Mouse (Mus musculus) activated CD4-positive, CD25-positive, alpha-beta regulatory T cell (primary cell): ENCODE measurements around the gene Smap1. TPM values are rescaled to one million over a fixed set of nuclear protein-coding genes. Genes with fewer than 3 reads are reported as not detected.

Experiments
- polyA plus RNA-seq, 2 experiments: library from polyadenylated mRNA; unstranded; fragments of 100-300 nt; shearing (Covaris generic); gene quantifications; one replicate each; pipeline ENCODE4 v1.2.1; 2017

Gene Smap1
- polyA plus RNA-seq = 10 to 100 TPM; 85.7 to 97.4 TPM

GRCm38 (mm10) chr1:23921711-23922529, at the start of gene Smap1:
Gene Smap1 (minus strand): TSS chr1:23922317.

Other genes with a start within 250 kb of the Smap1 start
- gene B3gat2, start 160.6 kb downstream of the Smap1 start, polyA plus RNA-seq = 1 to 10 TPM; 1.3 to 1.4 TPM
- gene Sdhaf4, start 83.3 kb upstream of the Smap1 start, polyA plus RNA-seq = 10 to 100 TPM; 53.5 to 57.4 TPM
- 1 to 10 TPM in 1 of 2 experiments, under 1 TPM in 1; 0.43 to 1.5 TPM for gene Fam135a, start 178.0 kb upstream of the Smap1 start, polyA plus RNA-seq